Mouse (Mus musculus): ENCODE measurements around the gene Dusp22. TPM values are rescaled to one million over a fixed set of nuclear protein-coding genes. Genes with fewer than 3 reads are reported as not detected.

Dusp22 gene
- polyA plus RNA-seq, 1 experiment from 2014 or later: 9.0 TPM

- H3K36me3 ChIP-seq (ENCODE audit: control insufficient read depth, insufficient read depth): no peaks in the 10 kb centered on the region
- H3K4me3 ChIP-seq (ENCODE audit: low read depth, low read length): no peak overlapping the region
- no peak for TF ChIP-seq CTCF (IDR thresholded peaks at IDR 0.05; ENCODE audit: low read depth)
- no peaks in the 10 kb centered on the region for H3K27me3 ChIP-seq (replicated peaks; ENCODE audit: control insufficient read depth, insufficient read depth, low read length)
- WGBS: 72% methylated on average over 3 of the region's 3 CpGs
- H3K27ac ChIP-seq (ENCODE audit: low read depth, low read length): no peak overlapping the region
- no peak for ATAC-seq
- no peak overlapping the region for H3K4me2 ChIP-seq (replicated peaks; ENCODE audit: low read depth)
- no peak overlapping the region for H3K9ac ChIP-seq (ENCODE audit: low read depth, low read length)
- H3K4me1 ChIP-seq (replicated peaks; ENCODE audit: control insufficient read depth, insufficient read depth, low read length): no peaks in the 10 kb centered on the region
- no peaks in the 10 kb centered on the region for H3K9me3 ChIP-seq (ENCODE audit: control insufficient read depth)
Measured at GRCm38 (mm10) chr13:30760374-30761090, 100.7 kb downstream of the Dusp22 start.

Other genes with a start within 250 kb of the Dusp22 start
- gene Uqcrfs1, start 114.6 kb upstream of the Dusp22 start, polyA plus RNA-seq (2015; fragmentation: Nextera tagmentation; extraction: Ambion mirVana): 519 and 553 TPM in 2 replicates
- gene Irf4, start 89.2 kb downstream of the Dusp22 start, polyA plus RNA-seq (2015; fragmentation: Nextera tagmentation; extraction: Ambion mirVana): 0.05 and 0.12 TPM in 2 replicates

All from intestine, postnatal 0 days (tissue).